Mouse (Mus musculus) thymus, adult 18-20 months (tissue): ENCODE data around the gene Tlr9.

Source experiments
- DNase-seq, 2 experiments: peaks; one replicate each; pipeline ENCODE4 v3.0.0; 2022; ENCODE audit warnings: mixed read lengths in 2 of 2

The Tlr9 gene

DNA sequence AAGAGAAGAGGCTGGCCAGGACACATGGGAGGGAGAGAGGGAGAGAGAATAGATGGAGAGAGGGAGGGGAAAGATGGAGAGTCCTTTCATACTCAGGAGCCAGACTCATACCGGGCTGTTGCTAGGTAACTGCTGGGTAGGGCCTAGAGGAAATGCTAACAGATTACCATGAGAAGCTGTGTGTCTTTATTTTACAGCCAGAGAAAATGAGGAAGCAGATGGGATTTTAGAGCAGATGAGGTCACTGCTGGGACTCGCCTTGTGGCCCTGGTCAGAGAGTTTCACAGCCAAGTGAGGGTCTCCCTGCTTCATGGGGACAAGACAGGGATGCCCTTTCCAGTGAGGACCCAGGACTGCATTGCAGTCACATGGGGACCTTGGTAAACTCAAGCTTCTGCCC, 47.5 kb downstream of the Tlr9 start:
- DNase-seq, result no peak

DNA sequence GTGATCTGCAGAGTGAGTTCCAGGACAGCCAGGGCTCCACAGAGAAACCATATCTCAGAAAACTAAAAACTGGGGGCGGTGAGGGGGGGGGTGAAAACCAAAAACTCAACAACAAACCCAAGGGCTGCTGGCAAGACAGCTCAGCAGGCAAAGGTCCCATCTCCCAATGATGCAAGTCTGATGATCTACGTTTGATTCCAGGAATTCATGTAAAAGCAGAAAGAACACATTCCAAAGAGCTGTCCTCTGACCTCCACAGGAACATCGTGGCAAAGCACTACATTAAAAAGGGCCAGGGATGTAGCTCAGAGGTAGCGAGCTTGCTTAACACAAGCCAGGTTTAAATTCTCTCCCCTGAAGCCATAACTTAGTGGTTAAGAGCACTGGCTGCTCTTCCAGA, 48.3 kb downstream of the Tlr9 start:
- no peak for DNase-seq

DNA sequence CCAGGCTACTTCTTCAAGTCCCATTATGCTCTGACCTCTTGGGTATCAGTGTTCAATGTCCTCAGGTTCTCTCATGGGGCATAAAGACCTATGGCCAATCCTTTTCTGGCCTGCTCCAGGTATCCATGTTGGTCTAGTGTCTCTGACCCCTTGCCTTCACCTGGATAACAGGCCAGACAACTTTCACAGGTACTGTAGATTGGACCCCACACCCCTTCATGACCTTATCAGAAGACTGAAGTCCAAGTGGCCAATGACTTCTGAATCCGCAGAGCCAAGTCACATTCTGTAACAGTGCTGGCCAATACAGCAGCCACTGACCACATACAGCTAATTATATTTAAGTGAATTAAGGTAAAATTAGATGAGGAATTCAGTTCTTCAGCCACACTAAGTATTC, 49.9 kb downstream of the Tlr9 start:
- DNase-seq, result no peak

DNA sequence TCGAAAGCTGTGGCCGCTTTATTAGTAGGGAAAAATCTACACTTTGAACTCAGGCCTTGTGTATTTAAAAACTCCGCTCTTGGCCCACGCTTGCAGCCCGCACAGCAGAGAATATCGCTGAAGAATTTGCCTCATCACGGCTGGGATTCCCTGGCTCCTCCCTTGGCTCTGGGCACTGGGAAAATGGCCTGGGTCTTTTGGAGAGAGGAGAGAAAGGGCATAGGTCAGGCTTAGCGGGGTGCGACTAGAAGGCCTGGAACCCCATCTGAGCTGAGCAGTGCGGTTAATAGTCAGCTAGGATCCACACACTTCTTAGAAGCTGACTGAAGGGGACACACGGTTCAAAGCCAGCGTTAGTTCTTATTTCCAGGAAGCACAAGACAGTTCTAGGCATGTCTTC, 50.9 kb downstream of the Tlr9 start:
- DNase-seq, result no peak

DNA sequence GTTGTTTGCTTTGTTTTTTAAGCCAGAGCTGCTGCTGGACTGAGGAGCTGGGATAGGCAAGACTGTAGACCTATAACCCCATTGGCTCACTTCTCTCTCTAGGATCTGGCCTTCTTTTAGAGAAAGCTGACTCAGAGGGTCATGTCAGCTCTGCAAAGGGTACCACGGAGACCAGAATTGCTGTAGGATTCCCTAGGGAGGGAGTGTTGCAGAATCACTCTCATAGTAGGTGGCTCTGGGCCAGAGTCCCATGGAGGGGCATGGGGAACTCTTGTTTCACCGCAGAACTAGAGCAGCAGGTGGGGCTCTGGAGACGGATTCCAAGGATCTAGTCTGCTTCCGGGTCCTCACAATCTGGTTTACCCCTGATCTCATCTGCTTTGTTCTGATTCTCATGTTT, 51.4 kb downstream of the Tlr9 start:
- DNase-seq, result no peak

DNA sequence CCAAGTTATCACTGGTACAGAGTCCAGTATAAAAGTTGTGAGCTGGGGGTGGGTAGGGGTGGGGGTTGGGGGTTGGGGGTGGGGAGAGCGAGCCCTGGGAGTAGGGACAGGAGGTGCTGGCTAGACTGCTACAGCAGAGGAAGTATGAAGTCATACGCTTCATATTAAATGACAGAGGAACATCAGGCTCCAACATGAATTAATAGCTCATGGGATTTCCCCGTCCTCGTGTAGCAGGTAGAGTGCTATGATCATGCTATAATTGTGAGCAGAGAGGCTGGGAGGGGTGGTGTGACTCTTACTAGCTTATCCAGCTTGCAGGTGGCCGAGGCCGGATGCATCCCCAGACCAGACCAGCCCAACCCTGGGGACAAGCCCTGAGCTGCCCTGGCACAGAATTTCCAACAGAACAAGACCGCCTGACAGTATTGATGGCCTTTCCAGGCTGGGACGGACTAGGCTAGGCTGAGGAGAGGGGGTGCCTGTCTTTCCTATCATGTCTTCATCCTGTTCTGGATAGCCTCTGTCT, 52.3 kb downstream of the Tlr9 start:
- no peak for DNase-seq

DNA sequence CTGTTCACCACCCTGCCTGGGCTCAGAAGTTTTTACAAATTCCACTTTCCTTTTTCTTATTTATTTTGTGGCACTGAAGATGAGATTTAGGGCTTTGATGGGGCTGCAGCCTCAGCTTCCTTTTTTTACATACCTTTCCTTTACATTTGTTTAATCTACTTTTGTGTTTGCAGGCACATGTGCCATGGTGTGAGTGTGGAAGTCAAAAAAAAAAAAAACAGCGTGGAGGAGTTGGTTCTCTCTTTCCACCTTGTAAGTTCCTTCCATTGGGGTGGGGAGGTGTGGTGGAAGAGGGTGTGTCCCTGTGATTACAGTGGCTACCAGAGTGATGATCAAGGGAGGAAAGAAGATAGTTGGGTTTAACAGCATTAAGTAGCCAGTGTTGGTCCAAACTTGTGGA, 53.4 kb downstream of the Tlr9 start:
- no peak for DNase-seq
